ENCODE assay signal across 11 mouse cellular contexts in genomic region chr8:111739604-111740003, GRCm38 (mm10). TPM values are rescaled to one million over a fixed set of nuclear protein-coding genes. Genes with fewer than 3 reads are reported as not detected.
DNase-seq lines count a peak whose midpoint lies in the region; ATAC-seq lines count a peak whose summit lies in the region.
"Had no signal": no experiment of that assay in that cellular context is flagged by ENCODE, and none has a peak within 500 bp of the region (broad histone marks: within the 10 kb centered on the region; RNA-seq: fewer than 3 reads in every experiment).

No protein-coding gene starts in this region.

- WGBS in midbrain, embryonic 11.5 days: 44% methylated on average over 7 of the region's 7 CpGs

- H3K9me3 ChIP-seq in midbrain, embryonic 11.5 days (ENCODE audit: control insufficient read depth, low read length): no peaks in the 10 kb centered on the region

- no peaks in the 10 kb centered on the region for H3K36me3 ChIP-seq in midbrain, embryonic 11.5 days (ENCODE audit: control insufficient read depth, insufficient read depth, low read length)

- H3K4me3 ChIP-seq in midbrain, embryonic 11.5 days (ENCODE audit: low read depth, low read length): no peak overlapping the region

- DNase-seq in kidney, adult 11 months: peak; percentile 22
- DNase-seq in kidney, postnatal 36 days: no peak
- peak; percentile 79 for DNase-seq in ZHBTc4 (ENCODE audit: low read depth, low spot score)
- DNase-seq in heart, postnatal 4 days: peak; percentile 19
- no peak for DNase-seq in midbrain, embryonic 11.5 days (ENCODE audit: low spot score, missing footprints)
- no peak for DNase-seq in frontal cortex, postnatal 36 days (ENCODE audit: low spot score in 2 of 2)
- no peak for DNase-seq in urinary bladder, postnatal 25 days (ENCODE audit: low spot score)
- no peak for DNase-seq in urinary bladder, postnatal 14 days (ENCODE audit: low spot score)
- DNase-seq: adrenal gland, postnatal 36 days; gastrocnemius, postnatal 10 days; thymus, adult 2 months had no signal

- peak overlapping the region; percentile 29; the same call in 1 of the 2 replicates for H3K9ac ChIP-seq in midbrain, embryonic 11.5 days (ENCODE audit: low read length)

- peaks cover 74% of the 10 kb centered on the region for H3K4me1 ChIP-seq in midbrain, embryonic 11.5 days (ENCODE audit: control insufficient read depth, insufficient read depth, low read length)

- H3K27ac ChIP-seq in midbrain, embryonic 11.5 days (ENCODE audit: low read depth, low read length): no peak overlapping the region

- no peak for ATAC-seq in midbrain, embryonic 11.5 days (ENCODE audit: low FRiP score)

- no peaks in the 10 kb centered on the region for H3K27me3 ChIP-seq in midbrain, embryonic 11.5 days (ENCODE audit: control insufficient read depth, insufficient read depth, low read length)

- H3K4me2 ChIP-seq in midbrain, embryonic 11.5 days: no peak overlapping the region

RNA-seq across cellular contexts. Expression of gene Bcar1, which starts 4.0 kb away (rescaled TPM):
- total RNA-seq in heart, postnatal 4 days (2021): 10 to 100 TPM; 62.7 to 65.0 TPM
- 36.2 and 42.1 TPM in 2 replicates for polyA plus RNA-seq in midbrain, embryonic 11.5 days (2014; fragmentation: Nextera tagmentation; extraction: Ambion mirVana)

RNA-seq across cellular contexts. Expression of gene Ctrb1, which starts 48.8 kb away (rescaled TPM):
- not detected for total RNA-seq in heart, postnatal 4 days (2021)
- polyA plus RNA-seq in midbrain, embryonic 11.5 days (2014; fragmentation: Nextera tagmentation; extraction: Ambion mirVana): not detected in 2 replicates
- total RNA-seq: gastrocnemius, postnatal 10 days had no signal

Comparison
In these comparisons a context has a peak if more than half of its experiments do, and no peak if none do; other contexts are left out.
1. DNase-seq: peak in kidney, adult 11 months (single experiment), ZHBTc4 (single experiment) and heart, postnatal 4 days (single experiment); none in kidney, postnatal 36 days (0 of 2), midbrain, embryonic 11.5 days (single experiment), frontal cortex, postnatal 36 days (0 of 2), urinary bladder, postnatal 25 days (single experiment) and urinary bladder, postnatal 14 days (single experiment).